Mouse (Mus musculus) lung, adult 2 months (tissue): ENCODE measurements around the gene Tmprss13.

Experiments used
- CTCF ChIP-seq: fragments of 200-500 bp; IDR thresholded peaks from 2 replicates; pipeline ENCODE4 v1.5.1; 2011; ENCODE audit warnings: mild to moderate bottlenecking, low read length, control low read depth; ENCODE audit not compliant: insufficient read depth
- POLR2A ChIP-seq: fragments of 200-500 bp; IDR thresholded peaks from 2 replicates; pipeline ENCODE4 v1.6.1; 2011; ENCODE audit warnings: low read depth, mild to moderate bottlenecking, control low read depth, low read length, borderline replicate concordance; ENCODE audit errors: extremely low read depth

DNA sequence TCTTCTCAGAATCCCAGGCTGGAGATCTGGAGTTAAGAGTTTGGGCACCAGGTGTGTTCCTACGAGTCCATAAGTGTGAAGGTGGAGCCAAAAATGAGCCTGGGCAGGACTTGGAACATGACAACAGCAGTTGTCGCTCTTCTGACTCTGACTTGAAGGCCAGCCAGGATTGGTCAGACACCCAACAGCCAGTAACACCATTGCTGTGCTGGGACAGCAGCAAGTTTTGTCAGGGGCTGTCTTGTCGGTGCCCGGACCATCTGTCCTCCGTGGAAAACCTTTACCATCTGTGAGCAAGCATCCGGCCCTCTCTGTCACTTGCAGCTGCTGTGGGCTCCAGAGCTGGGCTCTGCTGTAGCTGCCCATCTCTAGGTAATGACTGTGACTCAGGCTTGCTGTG is 27.4 kb downstream of the Tmprss13 start:
- TF ChIP-seq CTCF (no peak), POLR2A (no peak)
